Mouse (Mus musculus): ENCODE results near the gene Mto1. TPM values are rescaled to one million over a fixed set of nuclear protein-coding genes. Genes with fewer than 3 reads are reported as not detected.

Gene Mto1
- polyA plus RNA-seq, 1 experiment from 2014 or later: 27.0 TPM

- no peak overlapping the region for H3K4me2 ChIP-seq (ENCODE audit: low read depth, low read length)
- H3K9ac ChIP-seq (ENCODE audit: low read depth, low read length): no peak overlapping the region
- H3K27ac ChIP-seq (ENCODE audit: low read length): peak overlapping the region; percentile 91; the same call in 1 of the 2 replicates
- H3K27me3 ChIP-seq (replicated peaks; ENCODE audit: control insufficient read depth, insufficient read depth, low read length): no peaks in the 10 kb centered on the region
- 90% methylated on average over 7 of the region's 7 CpGs for WGBS
- ATAC-seq: no peak
- H3K4me1 ChIP-seq (ENCODE audit: control insufficient read depth, insufficient read depth, low read length): peaks cover 3% of the 10 kb centered on the region; the same call in 1 of the 2 replicates
- no peaks in the 10 kb centered on the region for H3K9me3 ChIP-seq (ENCODE audit: control insufficient read depth, low read length)
- H3K4me3 ChIP-seq (ENCODE audit: low read length): no peak overlapping the region
- no peaks in the 10 kb centered on the region for H3K36me3 ChIP-seq (ENCODE audit: control insufficient read depth, insufficient read depth, low read length)
Measured at GRCm38 (mm10) chr9:78493171-78493570, 45.2 kb downstream of the Mto1 start.

DNA sequence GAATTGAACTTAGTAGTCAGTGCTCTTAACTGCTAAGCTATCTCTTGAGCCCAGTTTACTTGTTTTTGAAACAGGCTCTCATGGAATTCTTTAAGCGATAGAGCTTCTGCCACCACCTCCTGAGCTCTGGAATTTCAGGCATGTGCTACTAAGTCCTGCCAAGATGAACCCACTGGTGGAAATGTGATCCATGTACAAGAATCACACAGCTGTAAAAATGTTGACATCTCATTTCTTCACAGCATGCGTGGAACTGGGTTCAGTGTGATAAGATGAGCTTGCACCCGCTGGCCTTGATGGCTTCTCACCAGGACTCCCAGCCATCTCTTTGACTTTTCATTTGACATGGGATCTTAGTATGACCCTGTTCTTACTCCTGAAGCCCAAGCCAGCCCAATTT lies 52.4 kb downstream of the Mto1 start:
- no peaks in the 10 kb centered on the region for H3K27me3 ChIP-seq (replicated peaks; ENCODE audit: control insufficient read depth, insufficient read depth, low read length)
- no peaks in the 10 kb centered on the region for H3K36me3 ChIP-seq (ENCODE audit: control insufficient read depth, insufficient read depth, low read length)
- no peak overlapping the region for H3K9ac ChIP-seq (ENCODE audit: low read depth, low read length)
- no peak overlapping the region for H3K4me2 ChIP-seq (ENCODE audit: low read depth, low read length)
- H3K4me3 ChIP-seq (ENCODE audit: low read length): no peak overlapping the region
- 66% methylated on average over 3 of the region's 3 CpGs for WGBS
- H3K9me3 ChIP-seq (ENCODE audit: control insufficient read depth, low read length): no peaks in the 10 kb centered on the region
- H3K27ac ChIP-seq (ENCODE audit: low read length): no peak overlapping the region
- peaks cover 8% of the 10 kb centered on the region for H3K4me1 ChIP-seq (ENCODE audit: control insufficient read depth, insufficient read depth, low read length)
- ATAC-seq: no peak

DNA sequence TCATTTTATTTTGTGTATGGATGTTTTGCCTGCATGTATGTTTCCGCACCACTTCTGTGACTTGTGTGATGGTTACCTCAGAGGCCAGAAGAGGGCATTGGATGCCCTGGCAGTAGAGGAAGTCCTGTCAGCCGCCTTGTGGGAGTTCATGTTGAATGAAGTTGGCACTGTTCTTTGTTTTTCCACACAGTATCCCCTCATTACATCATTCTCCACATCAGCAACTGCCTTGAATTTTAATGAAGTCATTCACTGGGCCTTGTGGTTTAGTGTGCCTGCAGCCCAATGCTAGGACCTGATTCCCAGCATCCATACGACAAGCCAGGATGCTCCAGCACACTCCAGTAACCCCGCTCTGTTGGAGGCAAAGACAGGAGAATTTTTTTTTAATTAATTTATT lies 53.3 kb downstream of the Mto1 start:
- ATAC-seq: no peak
- no peaks in the 10 kb centered on the region for H3K27me3 ChIP-seq (replicated peaks; ENCODE audit: control insufficient read depth, insufficient read depth, low read length)
- peaks cover 13% of the 10 kb centered on the region for H3K4me1 ChIP-seq (ENCODE audit: control insufficient read depth, insufficient read depth, low read length)
- no peak overlapping the region for H3K27ac ChIP-seq (ENCODE audit: low read length)
- H3K9me3 ChIP-seq (ENCODE audit: control insufficient read depth, low read length): no peaks in the 10 kb centered on the region
- no peak overlapping the region for H3K4me3 ChIP-seq (ENCODE audit: low read length)
- H3K4me2 ChIP-seq (ENCODE audit: low read depth, low read length): no peak overlapping the region
- 86% methylated on average over 4 of the region's 4 CpGs for WGBS
- no peaks in the 10 kb centered on the region for H3K36me3 ChIP-seq (ENCODE audit: control insufficient read depth, insufficient read depth, low read length)
- no peak overlapping the region for H3K9ac ChIP-seq (ENCODE audit: low read depth, low read length)

DNA sequence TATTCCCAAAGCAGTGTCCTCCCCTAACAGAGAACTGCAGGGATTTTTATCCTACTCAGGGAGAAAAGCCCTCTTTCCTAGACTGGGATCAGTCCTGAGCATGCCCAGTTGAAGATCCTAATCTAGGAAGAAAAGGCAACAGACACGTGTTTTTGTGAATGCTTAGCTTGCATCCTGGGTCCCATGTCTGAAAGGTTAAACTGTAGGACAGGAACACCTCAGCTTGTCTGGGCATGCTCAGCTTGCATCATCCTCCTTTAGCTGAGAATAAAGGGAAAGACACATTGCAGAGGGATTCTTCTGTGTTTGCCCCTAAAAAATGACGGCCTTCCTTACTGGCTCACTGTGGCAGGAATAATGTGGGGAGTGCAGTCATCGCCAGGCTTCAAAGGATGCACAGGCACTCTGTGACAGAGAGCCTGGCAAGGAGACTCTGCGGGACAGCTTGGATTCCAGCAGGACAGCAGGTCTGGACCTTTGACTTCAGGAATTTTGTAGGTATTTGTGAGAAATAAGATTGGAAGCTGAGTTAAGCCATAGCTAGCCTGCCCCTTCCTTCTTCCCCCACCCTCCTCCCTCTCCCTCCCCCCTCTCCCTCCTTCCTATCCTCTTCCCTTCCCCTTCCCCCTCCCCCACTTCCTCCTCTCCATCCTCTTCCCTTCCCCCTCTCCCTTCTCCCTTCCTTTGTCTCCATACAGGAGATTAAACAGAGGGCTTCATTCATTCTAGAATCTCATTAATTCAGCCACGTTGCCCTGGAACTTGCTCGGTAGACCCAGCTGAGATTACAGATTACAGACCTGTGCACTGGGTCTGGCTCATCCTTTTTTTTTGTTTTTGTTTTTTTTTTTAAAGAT lies 55.4 kb downstream of the Mto1 start:
- Histone ChIP-seq H3K9ac (ENCODE audit: low read depth, low read length) (peak overlapping the region; percentile 16; the same call in 1 of the 2 replicates), H3K9me3 (ENCODE audit: control insufficient read depth, low read length) (no peaks in the 10 kb centered on the region), H3K4me3 (ENCODE audit: low read length) (no peak overlapping the region), H3K4me1 (ENCODE audit: control insufficient read depth, insufficient read depth, low read length) (peaks cover 16% of the 10 kb centered on the region), H3K36me3 (ENCODE audit: control insufficient read depth, insufficient read depth, low read length) (no peaks in the 10 kb centered on the region), H3K27ac (ENCODE audit: low read length) (no peak overlapping the region), H3K27me3 (replicated peaks; ENCODE audit: control insufficient read depth, insufficient read depth, low read length) (no peaks in the 10 kb centered on the region), H3K4me2 (ENCODE audit: low read depth, low read length) (no peak overlapping the region)
- 28% methylated on average over 6 of the region's 6 CpGs for WGBS
- ATAC-seq: no peak

GRCm38 (mm10) chr9:78504133-78504532 lies 56.1 kb downstream of the Mto1 start:
- ATAC-seq: no peak
- H3K36me3 ChIP-seq (ENCODE audit: control insufficient read depth, insufficient read depth, low read length): no peaks in the 10 kb centered on the region
- no peak overlapping the region for H3K9ac ChIP-seq (ENCODE audit: low read depth, low read length)
- H3K4me2 ChIP-seq (ENCODE audit: low read depth, low read length): no peak overlapping the region
- H3K9me3 ChIP-seq (ENCODE audit: control insufficient read depth, low read length): no peaks in the 10 kb centered on the region
- H3K27ac ChIP-seq (ENCODE audit: low read length): no peak overlapping the region
- no peaks in the 10 kb centered on the region for H3K27me3 ChIP-seq (replicated peaks; ENCODE audit: control insufficient read depth, insufficient read depth, low read length)
- 77% methylated on average over 4 of the region's 4 CpGs for WGBS
- peaks cover 16% of the 10 kb centered on the region for H3K4me1 ChIP-seq (ENCODE audit: control insufficient read depth, insufficient read depth, low read length)
- H3K4me3 ChIP-seq (ENCODE audit: low read length): no peak overlapping the region

DNA sequence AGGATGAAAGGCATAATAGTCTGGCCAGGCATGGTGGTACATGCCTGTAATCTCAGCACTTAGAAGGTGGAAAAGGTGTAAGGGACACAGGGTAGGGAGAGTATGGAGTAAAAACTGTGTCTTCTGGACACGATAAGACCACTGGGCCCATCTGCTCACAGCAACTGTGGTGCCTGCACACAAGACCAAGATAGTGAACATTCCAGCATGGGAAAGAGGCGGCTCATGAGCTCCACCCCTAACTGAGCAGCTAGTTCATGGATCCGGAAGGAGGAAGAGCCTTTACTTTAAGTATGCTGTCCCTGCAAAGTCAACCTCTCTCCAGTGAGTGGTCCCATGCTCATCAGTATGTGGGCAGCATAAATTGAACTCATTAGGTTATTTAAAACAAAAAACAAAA lies 56.7 kb downstream of the Mto1 start:
- Histone ChIP-seq H3K4me1 (ENCODE audit: control insufficient read depth, insufficient read depth, low read length) (peaks cover 16% of the 10 kb centered on the region), H3K27me3 (replicated peaks; ENCODE audit: control insufficient read depth, insufficient read depth, low read length) (no peaks in the 10 kb centered on the region), H3K36me3 (ENCODE audit: control insufficient read depth, insufficient read depth, low read length) (no peaks in the 10 kb centered on the region), H3K27ac (ENCODE audit: low read length) (no peak overlapping the region), H3K9ac (ENCODE audit: low read depth, low read length) (no peak overlapping the region), H3K4me2 (ENCODE audit: low read depth, low read length) (no peak overlapping the region), H3K4me3 (ENCODE audit: low read length) (no peak overlapping the region), H3K9me3 (ENCODE audit: control insufficient read depth, low read length) (no peaks in the 10 kb centered on the region)
- 66% methylated on average over 3 of the region's 3 CpGs for WGBS
- ATAC-seq: no peak

DNA sequence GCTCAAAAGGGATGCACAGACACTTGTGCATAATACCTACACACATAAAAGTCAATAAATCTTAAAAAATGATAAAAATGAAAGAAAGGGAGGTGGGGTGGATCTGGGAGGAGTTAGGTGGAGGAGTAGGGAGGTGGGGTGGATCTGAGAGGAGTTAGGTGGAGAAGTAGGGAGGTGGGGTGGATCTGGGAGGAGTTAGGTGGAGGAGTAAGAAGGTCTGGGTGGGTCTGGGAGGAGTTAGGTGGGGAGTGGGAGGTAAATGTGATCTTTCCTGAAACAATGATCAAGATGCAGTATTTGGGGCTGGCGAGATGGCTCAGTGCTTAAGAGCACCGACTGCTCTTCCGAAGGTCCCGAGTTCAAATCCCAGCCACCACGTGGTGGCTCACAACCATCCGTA lies 57.2 kb downstream of the Mto1 start:
- H3K9ac ChIP-seq (ENCODE audit: low read depth, low read length): no peak overlapping the region
- no peak for ATAC-seq
- no peaks in the 10 kb centered on the region for H3K36me3 ChIP-seq (ENCODE audit: control insufficient read depth, insufficient read depth, low read length)
- no peak overlapping the region for H3K27ac ChIP-seq (ENCODE audit: low read length)
- H3K9me3 ChIP-seq (ENCODE audit: control insufficient read depth, low read length): no peaks in the 10 kb centered on the region
- no peak overlapping the region for H3K4me3 ChIP-seq (ENCODE audit: low read length)
- WGBS: 90% methylated on average over 6 of the region's 6 CpGs
- H3K4me1 ChIP-seq (ENCODE audit: control insufficient read depth, insufficient read depth, low read length): peaks cover 16% of the 10 kb centered on the region
- no peaks in the 10 kb centered on the region for H3K27me3 ChIP-seq (replicated peaks; ENCODE audit: control insufficient read depth, insufficient read depth, low read length)
- H3K4me2 ChIP-seq (ENCODE audit: low read depth, low read length): no peak overlapping the region

DNA sequence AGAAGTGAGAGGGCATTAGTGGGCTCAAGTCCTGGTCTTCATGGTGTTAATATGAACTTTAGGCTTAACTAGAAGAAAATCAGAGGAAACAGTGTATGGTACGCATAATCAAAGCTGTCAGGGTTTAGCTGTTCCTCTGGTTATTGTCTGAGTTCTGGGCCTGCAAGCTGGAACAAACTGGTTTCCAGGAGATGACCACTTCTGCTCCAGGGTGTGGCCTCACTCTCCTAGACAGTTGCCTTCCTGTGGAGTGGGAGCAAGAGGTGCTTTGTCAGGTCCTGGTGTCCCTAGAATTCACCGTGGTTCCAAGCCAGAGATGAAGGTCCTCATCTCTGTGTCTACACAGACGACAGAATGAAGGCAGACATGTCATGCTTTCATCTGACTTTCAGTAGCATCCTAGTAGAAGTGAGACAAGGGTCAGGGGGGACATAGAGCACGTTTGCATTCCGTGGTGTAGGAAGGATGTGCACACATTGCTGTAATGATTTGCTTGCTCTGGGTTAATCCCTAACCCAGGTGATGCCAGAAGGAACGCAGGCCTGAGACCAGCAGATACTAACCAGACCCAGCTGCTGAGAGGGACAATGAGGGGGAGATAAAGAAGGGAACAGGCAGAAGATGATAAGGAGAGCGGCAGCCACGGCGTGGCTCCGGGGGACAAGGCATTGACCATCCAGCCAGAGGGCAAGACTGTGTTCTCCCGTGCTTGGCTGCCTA lies 58.2 kb downstream of the Mto1 start:
- Histone ChIP-seq H3K27me3 (replicated peaks; ENCODE audit: control insufficient read depth, insufficient read depth, low read length) (no peaks in the 10 kb centered on the region), H3K4me2 (ENCODE audit: low read depth, low read length) (no peak overlapping the region; the same call in 1 of the 2 replicates), H3K4me3 (ENCODE audit: low read length) (no peak overlapping the region), H3K4me1 (ENCODE audit: control insufficient read depth, insufficient read depth, low read length) (peaks cover 16% of the 10 kb centered on the region), H3K9ac (ENCODE audit: low read depth, low read length) (peak overlapping the region; percentile 45), H3K36me3 (ENCODE audit: control insufficient read depth, insufficient read depth, low read length) (no peaks in the 10 kb centered on the region), H3K9me3 (ENCODE audit: control insufficient read depth, low read length) (no peaks in the 10 kb centered on the region), H3K27ac (ENCODE audit: low read length) (no peak overlapping the region; the same call in 1 of the 2 replicates)
- peak; percentile 74 for ATAC-seq
- 32% methylated on average over 11 of the region's 11 CpGs for WGBS

- Histone ChIP-seq H3K9me3 (ENCODE audit: control insufficient read depth, low read length) (no peaks in the 10 kb centered on the region), H3K4me2 (ENCODE audit: low read depth, low read length) (no peak overlapping the region; the same call in 1 of the 2 replicates), H3K27me3 (replicated peaks; ENCODE audit: control insufficient read depth, insufficient read depth, low read length) (no peaks in the 10 kb centered on the region), H3K36me3 (ENCODE audit: control insufficient read depth, insufficient read depth, low read length) (no peaks in the 10 kb centered on the region), H3K4me3 (ENCODE audit: low read length) (no peak overlapping the region), H3K27ac (ENCODE audit: low read length) (no peak overlapping the region; the same call in 1 of the 2 replicates), H3K9ac (ENCODE audit: low read depth, low read length) (peak overlapping the region; percentile 45), H3K4me1 (ENCODE audit: control insufficient read depth, insufficient read depth, low read length) (peaks cover 16% of the 10 kb centered on the region)
- ATAC-seq: no peak
- WGBS: 58% methylated on average over 7 of the region's 7 CpGs
Measured at GRCm38 (mm10) chr9:78506722-78507077, 58.7 kb downstream of the Mto1 start.

Measured in intestine, embryonic 16.5 days (tissue).